Mouse (Mus musculus): ENCODE results near the gene Golga1. TPM values are rescaled to one million over a fixed set of nuclear protein-coding genes. Genes with fewer than 3 reads are reported as not detected.

The Golga1 gene
- polyA plus RNA-seq, 1 experiment from 2014 or later, result 25.8 TPM

DNA sequence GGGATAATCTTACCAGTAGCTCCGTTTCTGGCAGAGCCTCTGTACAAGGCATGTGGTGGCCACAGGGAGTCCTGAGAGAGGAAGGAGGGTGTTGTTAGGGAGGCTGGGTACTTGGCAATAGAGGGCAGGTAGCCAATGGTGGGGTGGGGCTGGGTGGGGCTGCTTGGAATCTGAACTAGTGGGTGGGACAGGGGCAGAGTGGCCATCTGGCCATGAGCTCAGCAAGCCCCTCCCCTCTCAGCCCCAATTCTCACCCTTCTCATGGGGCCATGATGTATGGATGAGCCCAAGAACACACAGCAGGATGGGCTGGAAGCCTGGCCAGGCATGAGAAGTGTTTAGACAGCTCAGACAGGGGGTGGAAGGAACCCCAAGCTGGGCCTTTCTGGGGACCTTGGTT lies 78.0 kb downstream of the Golga1 start:
- ATAC-seq (ENCODE audit: low FRiP score, low TSS enrichment), result no peak
- no peaks in the 10 kb centered on the region for H3K4me1 ChIP-seq (ENCODE audit: insufficient read depth, low read length)
- WGBS, result 61% methylated on average over 1 of the region's 1 CpGs
- no peak overlapping the region for H3K27ac ChIP-seq (ENCODE audit: low read length)
- no peaks in the 10 kb centered on the region for H3K9me3 ChIP-seq (ENCODE audit: low read length)
- no peak overlapping the region for H3K4me2 ChIP-seq (replicated peaks; ENCODE audit: low read depth, low read length)
- H3K27me3 ChIP-seq (ENCODE audit: insufficient read depth, low read length), result no peaks in the 10 kb centered on the region
- no peak overlapping the region for H3K9ac ChIP-seq (replicated peaks; ENCODE audit: low read length)
- no peaks in the 10 kb centered on the region for H3K36me3 ChIP-seq (ENCODE audit: insufficient read depth, low read length)
- no peak overlapping the region for H3K4me3 ChIP-seq (ENCODE audit: low read length)

DNA sequence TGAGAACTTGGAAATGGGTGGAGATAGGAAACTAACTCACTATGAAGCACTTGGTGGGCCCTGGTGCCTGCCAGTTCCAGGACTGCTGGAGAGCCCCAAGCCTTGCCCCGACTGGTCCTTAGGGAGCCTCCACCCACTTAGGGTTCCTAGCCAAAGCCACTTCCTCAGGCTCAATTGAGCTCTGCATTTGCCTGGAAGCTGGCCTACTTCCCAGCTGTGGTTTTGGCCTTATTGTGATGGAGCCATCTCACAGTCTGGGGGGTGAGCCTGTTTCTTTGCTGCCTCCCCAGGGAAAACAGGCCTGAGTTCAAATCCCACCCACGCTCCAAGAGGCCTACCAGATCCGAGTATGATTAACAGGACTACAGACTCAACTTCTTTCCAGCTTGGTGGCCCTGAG lies 78.8 kb downstream of the Golga1 start:
- H3K36me3 ChIP-seq (ENCODE audit: insufficient read depth, low read length), result no peaks in the 10 kb centered on the region
- H3K4me2 ChIP-seq (replicated peaks; ENCODE audit: low read depth, low read length), result no peak overlapping the region
- H3K27me3 ChIP-seq (ENCODE audit: insufficient read depth, low read length), result no peaks in the 10 kb centered on the region
- 76% methylated on average over 3 of the region's 3 CpGs for WGBS
- no peak for ATAC-seq (ENCODE audit: low FRiP score, low TSS enrichment)
- no peak overlapping the region for H3K4me3 ChIP-seq (ENCODE audit: low read length)
- no peak overlapping the region for H3K27ac ChIP-seq (ENCODE audit: low read length)
- H3K4me1 ChIP-seq (ENCODE audit: insufficient read depth, low read length), result no peaks in the 10 kb centered on the region
- H3K9ac ChIP-seq (replicated peaks; ENCODE audit: low read length), result no peak overlapping the region
- H3K9me3 ChIP-seq (ENCODE audit: low read length), result no peaks in the 10 kb centered on the region

DNA sequence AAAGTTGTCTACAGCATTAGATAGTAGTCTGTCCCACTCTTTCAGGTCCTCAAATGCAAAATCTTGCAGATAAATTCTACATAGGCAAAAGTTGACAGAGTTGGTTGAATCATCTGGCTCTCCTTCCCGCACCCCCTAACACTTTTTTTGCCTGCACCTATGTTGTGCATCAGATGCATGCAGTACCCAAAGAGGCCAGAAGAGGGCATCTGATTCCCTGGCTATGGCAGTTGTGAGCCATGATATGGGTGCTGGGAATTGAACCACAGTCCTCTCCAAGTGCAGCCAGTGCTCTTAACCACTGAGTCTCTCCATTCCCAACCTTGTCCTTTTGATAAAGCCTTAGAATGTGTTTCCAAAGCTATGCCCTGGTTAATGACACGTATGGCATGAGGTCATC lies 81.9 kb downstream of the Golga1 start:
- Histone ChIP-seq H3K4me2 (replicated peaks; ENCODE audit: low read depth, low read length) (no peak overlapping the region), H3K36me3 (ENCODE audit: insufficient read depth, low read length) (no peaks in the 10 kb centered on the region), H3K4me1 (ENCODE audit: insufficient read depth, low read length) (no peaks in the 10 kb centered on the region), H3K9me3 (ENCODE audit: low read length) (no peaks in the 10 kb centered on the region), H3K27ac (ENCODE audit: low read length) (no peak overlapping the region), H3K9ac (replicated peaks; ENCODE audit: low read length) (no peak overlapping the region), H3K27me3 (ENCODE audit: insufficient read depth, low read length) (no peaks in the 10 kb centered on the region), H3K4me3 (ENCODE audit: low read length) (no peak overlapping the region)
- no peak for ATAC-seq (ENCODE audit: low FRiP score, low TSS enrichment)
- 98% methylated on average over 2 of the region's 2 CpGs for WGBS

DNA sequence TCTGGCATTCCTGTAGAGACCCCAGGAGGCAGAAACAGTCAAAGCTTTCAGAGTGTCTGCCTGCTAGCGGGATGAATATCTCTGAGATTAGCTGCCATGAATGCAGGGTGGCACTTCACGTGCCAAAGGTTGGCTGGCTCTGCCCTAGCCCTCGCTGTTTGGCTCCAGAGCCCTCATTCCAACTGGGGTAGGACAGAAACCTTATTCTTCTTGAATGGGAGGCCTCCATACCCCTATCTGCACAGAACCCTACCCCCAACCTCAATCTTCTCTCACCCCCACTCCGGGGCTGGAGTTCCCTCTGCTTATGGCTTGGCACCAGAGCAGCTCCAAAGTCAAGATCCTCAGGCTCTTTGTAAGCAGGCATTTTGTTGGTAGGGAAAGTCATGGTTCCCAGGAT lies 87.5 kb downstream of the Golga1 start:
- Histone ChIP-seq H3K9me3 (ENCODE audit: low read length) (no peaks in the 10 kb centered on the region), H3K4me2 (replicated peaks; ENCODE audit: low read depth, low read length) (no peak overlapping the region), H3K9ac (replicated peaks; ENCODE audit: low read length) (no peak overlapping the region), H3K4me3 (ENCODE audit: low read length) (no peak overlapping the region), H3K27ac (ENCODE audit: low read length) (no peak overlapping the region), H3K36me3 (ENCODE audit: insufficient read depth, low read length) (no peaks in the 10 kb centered on the region), H3K27me3 (ENCODE audit: insufficient read depth, low read length) (no peaks in the 10 kb centered on the region), H3K4me1 (ENCODE audit: insufficient read depth, low read length) (no peaks in the 10 kb centered on the region)
- no peak for ATAC-seq (ENCODE audit: low FRiP score, low TSS enrichment)
- 82% methylated on average over 4 of the region's 4 CpGs for WGBS

DNA sequence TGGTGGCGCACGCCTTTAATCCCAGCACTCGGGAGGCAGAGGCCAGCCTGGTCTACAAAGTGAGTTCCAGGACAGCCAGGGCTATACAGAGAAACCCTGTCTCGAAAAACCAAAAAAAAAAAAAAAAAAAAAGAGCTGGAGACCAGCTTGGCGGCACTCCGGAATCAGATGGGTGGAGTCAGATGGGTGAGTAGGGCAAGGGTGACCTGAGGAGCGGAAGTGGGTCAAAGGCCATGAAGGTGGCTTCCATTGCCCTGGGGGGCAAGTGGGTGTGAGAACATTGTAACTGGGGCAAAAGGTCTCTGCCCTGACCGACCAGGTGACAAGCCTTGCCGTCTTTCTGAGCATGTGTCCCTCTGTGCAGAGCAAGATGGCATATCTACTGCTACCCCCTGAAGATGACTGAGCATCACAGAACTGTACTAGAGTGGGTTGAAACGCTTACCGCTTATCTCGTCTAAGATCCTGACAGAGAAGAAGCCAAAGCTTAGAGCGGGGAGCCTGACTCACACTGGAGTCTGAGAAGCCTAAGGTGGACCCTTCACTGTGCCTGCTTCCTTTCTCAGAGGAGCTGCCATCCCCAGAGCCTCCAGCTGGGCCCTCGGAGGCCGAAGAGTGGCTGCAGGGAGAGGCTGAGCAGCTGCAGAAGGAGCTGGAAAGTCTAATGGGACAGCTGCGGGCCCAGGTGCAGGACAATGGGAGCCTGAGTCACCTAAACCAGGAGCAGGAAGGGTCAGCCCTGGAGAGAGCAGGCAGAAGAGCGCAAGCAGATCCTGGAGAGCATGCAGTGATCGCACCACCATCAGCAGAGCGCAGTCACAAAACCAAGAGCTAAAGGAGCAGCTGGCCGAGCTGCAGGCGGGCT lies 89.2 kb downstream of the Golga1 start:
- Histone ChIP-seq H3K4me3 (ENCODE audit: low read length) (no peak overlapping the region), H3K9me3 (ENCODE audit: low read length) (no peaks in the 10 kb centered on the region), H3K9ac (replicated peaks; ENCODE audit: low read length) (no peak overlapping the region), H3K4me1 (ENCODE audit: insufficient read depth, low read length) (no peaks in the 10 kb centered on the region), H3K36me3 (ENCODE audit: insufficient read depth, low read length) (no peaks in the 10 kb centered on the region), H3K27me3 (ENCODE audit: insufficient read depth, low read length) (no peaks in the 10 kb centered on the region), H3K4me2 (replicated peaks; ENCODE audit: low read depth, low read length) (no peak overlapping the region), H3K27ac (ENCODE audit: low read length) (no peak overlapping the region)
- ATAC-seq (ENCODE audit: low FRiP score, low TSS enrichment), result no peak
- WGBS, result 80% methylated on average over 19 of the region's 21 CpGs

DNA sequence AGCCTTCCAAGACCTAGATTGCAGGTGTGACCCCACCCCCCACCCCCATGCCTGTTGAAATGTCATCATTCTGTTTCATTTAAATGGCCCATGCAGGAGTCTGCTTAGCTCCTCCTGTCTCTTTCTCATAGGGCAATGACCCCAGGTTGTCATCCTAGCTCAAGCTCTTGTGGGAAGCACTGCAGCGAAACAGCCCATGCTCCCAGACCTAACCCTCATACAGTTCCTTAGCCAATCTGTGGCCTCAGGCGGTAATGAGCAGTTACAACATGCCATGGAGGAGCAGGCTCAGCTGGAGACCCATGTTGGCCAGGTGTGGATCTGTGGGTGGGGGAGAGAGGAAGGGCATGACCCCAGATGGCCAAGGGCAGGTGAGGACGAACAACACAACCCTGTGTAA lies 90.2 kb downstream of the Golga1 start:
- Histone ChIP-seq H3K4me1 (ENCODE audit: insufficient read depth, low read length) (no peaks in the 10 kb centered on the region), H3K9me3 (ENCODE audit: low read length) (no peaks in the 10 kb centered on the region), H3K27me3 (ENCODE audit: insufficient read depth, low read length) (no peaks in the 10 kb centered on the region), H3K4me3 (ENCODE audit: low read length) (no peak overlapping the region), H3K4me2 (replicated peaks; ENCODE audit: low read depth, low read length) (no peak overlapping the region), H3K9ac (replicated peaks; ENCODE audit: low read length) (no peak overlapping the region), H3K27ac (ENCODE audit: low read length) (no peak overlapping the region), H3K36me3 (ENCODE audit: insufficient read depth, low read length) (no peaks in the 10 kb centered on the region)
- ATAC-seq (ENCODE audit: low FRiP score, low TSS enrichment), result no peak
- whole genome bisulfite sequencing, result 79% methylated on average over 3 of the region's 3 CpGs

DNA sequence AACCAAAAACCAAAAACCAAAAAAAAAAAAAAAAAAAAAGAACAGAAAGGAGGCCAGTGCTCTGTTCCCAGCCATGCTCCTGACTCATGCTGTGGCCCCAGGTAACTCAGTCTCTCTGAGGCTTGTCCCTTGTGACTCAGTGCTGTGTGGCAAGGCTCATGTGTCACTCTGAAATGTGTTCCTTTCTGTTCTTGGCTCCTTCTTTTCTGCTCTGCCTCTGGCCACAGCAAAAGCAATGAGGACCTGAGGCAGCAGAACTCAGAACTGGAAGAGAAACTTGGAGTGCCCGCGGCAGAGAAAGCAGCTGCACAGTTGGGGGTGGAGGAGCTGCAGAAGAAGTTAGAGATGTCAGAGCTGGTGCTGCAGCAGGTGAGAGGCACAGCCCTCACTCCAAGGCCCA lies 91.2 kb downstream of the Golga1 start:
- H3K4me1 ChIP-seq (ENCODE audit: insufficient read depth, low read length), result no peaks in the 10 kb centered on the region
- no peak overlapping the region for H3K4me3 ChIP-seq (ENCODE audit: low read length)
- ATAC-seq (ENCODE audit: low FRiP score, low TSS enrichment), result no peak
- no peaks in the 10 kb centered on the region for H3K27me3 ChIP-seq (ENCODE audit: insufficient read depth, low read length)
- H3K36me3 ChIP-seq (ENCODE audit: insufficient read depth, low read length), result no peaks in the 10 kb centered on the region
- H3K9ac ChIP-seq (replicated peaks; ENCODE audit: low read length), result no peak overlapping the region
- no peak overlapping the region for H3K27ac ChIP-seq (ENCODE audit: low read length)
- H3K9me3 ChIP-seq (ENCODE audit: low read length), result no peaks in the 10 kb centered on the region
- 37% methylated on average over 2 of the region's 2 CpGs for WGBS
- H3K4me2 ChIP-seq (replicated peaks; ENCODE audit: low read depth, low read length), result no peak overlapping the region

DNA sequence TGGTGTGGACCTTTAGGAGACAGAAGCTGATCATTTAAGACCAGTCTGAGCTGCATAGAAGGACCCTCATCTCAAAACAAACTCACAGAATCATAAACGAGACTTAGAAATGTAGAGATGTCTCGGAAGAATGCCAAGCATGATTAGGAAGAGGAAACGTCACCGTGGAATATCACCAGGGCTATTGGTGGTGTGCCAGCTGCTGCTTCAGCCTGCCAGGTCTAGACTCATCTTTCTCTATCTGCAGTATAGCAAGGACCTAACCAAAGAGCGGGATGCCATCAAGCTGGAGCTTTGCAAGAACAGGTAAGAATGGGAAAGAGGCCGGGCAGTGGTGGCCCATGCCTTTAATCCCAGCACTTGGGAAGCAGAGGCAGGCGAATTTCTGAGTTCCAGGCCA lies 91.6 kb downstream of the Golga1 start:
- Histone ChIP-seq H3K9me3 (ENCODE audit: low read length) (no peaks in the 10 kb centered on the region), H3K4me2 (replicated peaks; ENCODE audit: low read depth, low read length) (no peak overlapping the region), H3K9ac (replicated peaks; ENCODE audit: low read length) (no peak overlapping the region), H3K27me3 (ENCODE audit: insufficient read depth, low read length) (no peaks in the 10 kb centered on the region), H3K27ac (ENCODE audit: low read length) (no peak overlapping the region), H3K4me1 (ENCODE audit: insufficient read depth, low read length) (no peaks in the 10 kb centered on the region), H3K4me3 (ENCODE audit: low read length) (no peak overlapping the region), H3K36me3 (ENCODE audit: insufficient read depth, low read length) (no peaks in the 10 kb centered on the region)
- ATAC-seq (ENCODE audit: low FRiP score, low TSS enrichment), result no peak
- WGBS, result 73% methylated on average over 7 of the region's 7 CpGs

DNA sequence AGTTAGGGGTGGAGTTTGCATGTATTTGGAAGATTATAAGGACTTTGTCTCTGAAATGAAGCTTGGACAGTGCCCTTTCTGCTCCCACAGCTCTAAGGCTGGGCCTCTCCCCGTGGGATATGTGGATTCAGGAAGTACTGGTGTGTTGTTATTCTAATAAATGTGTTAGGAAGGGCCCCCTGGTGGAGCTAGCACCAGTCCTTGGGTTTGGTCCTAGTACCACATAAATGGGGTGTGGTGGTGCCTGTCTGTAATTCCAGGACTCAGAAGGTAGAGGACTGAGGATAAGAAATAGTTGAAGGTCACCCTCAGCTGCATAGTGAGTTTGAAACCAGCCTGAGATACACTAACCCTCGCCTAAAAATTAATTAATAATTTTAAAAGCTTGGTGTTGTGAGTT lies 92.1 kb downstream of the Golga1 start:
- Histone ChIP-seq H3K4me1 (ENCODE audit: insufficient read depth, low read length) (no peaks in the 10 kb centered on the region), H3K4me3 (ENCODE audit: low read length) (no peak overlapping the region), H3K27ac (ENCODE audit: low read length) (no peak overlapping the region), H3K36me3 (ENCODE audit: insufficient read depth, low read length) (no peaks in the 10 kb centered on the region), H3K9ac (replicated peaks; ENCODE audit: low read length) (no peak overlapping the region), H3K27me3 (ENCODE audit: insufficient read depth, low read length) (no peaks in the 10 kb centered on the region), H3K4me2 (replicated peaks; ENCODE audit: low read depth, low read length) (no peak overlapping the region), H3K9me3 (ENCODE audit: low read length) (no peaks in the 10 kb centered on the region)
- WGBS, result 33% methylated on average over 2 of the region's 2 CpGs
- no peak for ATAC-seq (ENCODE audit: low FRiP score, low TSS enrichment)

DNA sequence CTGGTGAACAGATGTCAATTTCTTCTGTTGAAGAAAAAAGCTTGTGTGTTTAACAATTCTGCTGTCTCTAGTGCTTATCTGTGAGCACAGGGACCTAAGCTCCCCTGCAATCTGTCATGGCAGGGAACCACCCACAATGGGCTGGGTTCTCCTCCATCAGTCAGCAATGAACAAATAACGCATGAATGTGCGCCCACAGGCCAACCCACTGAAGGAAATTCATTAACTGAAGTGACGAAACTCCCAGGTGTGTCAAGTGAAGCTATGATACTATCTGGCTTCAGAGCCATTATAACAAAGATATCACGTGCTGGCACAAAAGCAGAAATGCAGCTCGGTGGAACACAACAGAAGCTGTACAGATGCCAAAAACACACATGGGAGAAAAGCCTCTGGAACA lies 95.3 kb downstream of the Golga1 start:
- H3K36me3 ChIP-seq (ENCODE audit: insufficient read depth, low read length), result no peaks in the 10 kb centered on the region
- WGBS, result 83% methylated on average over 5 of the region's 5 CpGs
- no peak for ATAC-seq (ENCODE audit: low FRiP score, low TSS enrichment)

More for the DNA sequence above, 95.3 kb downstream of the Golga1 start:
- H3K4me2 ChIP-seq (replicated peaks; ENCODE audit: low read depth, low read length), result no peak overlapping the region
- no peaks in the 10 kb centered on the region for H3K9me3 ChIP-seq (ENCODE audit: low read length)
- no peak overlapping the region for H3K27ac ChIP-seq (ENCODE audit: low read length)
- no peaks in the 10 kb centered on the region for H3K4me1 ChIP-seq (ENCODE audit: insufficient read depth, low read length)
- H3K27me3 ChIP-seq (ENCODE audit: insufficient read depth, low read length), result no peaks in the 10 kb centered on the region
- H3K4me3 ChIP-seq (ENCODE audit: low read length), result no peak overlapping the region
- H3K9ac ChIP-seq (replicated peaks; ENCODE audit: low read length), result no peak overlapping the region
